Mouse (Mus musculus): ENCODE measurements around the gene Cox7c. TPM values are rescaled to one million over a fixed set of nuclear protein-coding genes. Genes with fewer than 3 reads are reported as not detected.

Gene Cox7c
- 147 to 168 TPM (median 159 TPM) in 4 replicates for total RNA-seq (2023)

DNA sequence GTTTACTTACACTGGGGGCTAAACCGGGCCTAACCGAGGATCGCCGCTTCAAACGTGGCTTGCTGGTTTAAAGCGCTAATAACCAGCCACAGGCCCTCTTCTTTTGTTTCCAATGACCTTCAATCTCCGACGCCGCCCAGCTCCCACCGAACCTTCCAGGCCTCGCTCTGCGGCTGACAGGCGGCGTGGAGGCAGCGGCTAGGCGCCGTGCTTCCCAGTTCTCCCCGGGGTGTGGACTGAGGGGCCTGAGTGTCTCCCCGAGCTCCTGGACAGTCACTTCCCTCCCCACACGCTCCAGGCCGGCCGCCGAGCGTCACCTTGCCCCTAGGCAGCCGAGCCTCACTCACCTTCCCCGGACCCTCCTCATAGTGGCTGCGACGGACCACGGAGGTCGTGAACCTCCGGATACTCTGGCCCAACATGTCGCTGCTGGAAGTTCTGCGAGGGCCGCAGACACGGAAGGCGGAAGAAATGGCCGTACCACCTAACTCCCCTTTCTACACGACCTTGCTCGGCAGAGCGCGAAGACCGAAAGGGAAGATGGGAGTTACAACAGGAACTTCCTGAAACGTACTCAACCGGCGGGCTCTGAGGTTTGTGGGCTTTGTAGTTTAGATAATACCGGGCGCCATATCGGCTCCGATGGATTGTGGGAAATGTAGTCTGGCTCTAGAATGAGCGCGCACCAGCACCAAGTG, at the start of gene Cox7c:
Gene Cox7c, minus strand, starts transcription at position 651 of the 698 bp plus-strand sequence.

All from B cell, adult 62 days (primary cell).